Mouse (Mus musculus) frontal cortex, postnatal 10 days (tissue): ENCODE measurements around the gene Slamf8.

Experiments used
- DNase-seq, 2 experiments: peaks; one replicate each; pipeline ENCODE4 v3.0.0; 2022; ENCODE audit warnings: low spot score in 2 of 2, mixed read lengths in 1 of 2

Slamf8 gene

GRCm38 (mm10) chr1:172593956-172594355 lies 3.6 kb upstream of the Slamf8 start:
- DNase-seq = no peak

GRCm38 (mm10) chr1:172593321-172593720 lies 3.0 kb upstream of the Slamf8 start:
- DNase-seq = no peak

- DNase-seq = no peak
Observed at GRCm38 (mm10) chr1:172585612-172586567, 4.5 kb downstream of the Slamf8 start.

GRCm38 (mm10) chr1:172585026-172585425 lies 5.3 kb downstream of the Slamf8 start:
- DNase-seq = no peak

DNA sequence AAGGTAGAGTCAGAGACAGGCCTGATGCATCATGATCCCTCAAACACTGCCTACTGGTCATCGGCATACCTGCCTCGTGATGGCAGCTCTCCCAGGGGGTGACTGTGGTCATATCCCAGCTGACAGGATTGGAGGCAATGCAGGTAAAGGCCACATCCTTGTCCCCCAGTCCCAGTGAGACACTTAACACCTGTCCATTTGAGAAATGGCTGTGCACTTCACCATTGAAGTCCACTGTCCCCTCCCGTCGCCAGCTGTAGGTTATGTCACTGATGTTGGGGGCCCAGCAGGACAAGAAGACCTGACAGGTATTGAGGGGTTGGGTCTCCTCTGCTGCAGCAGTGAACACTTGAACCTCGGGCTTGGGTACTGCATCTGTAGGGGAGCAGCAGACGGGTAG lies 6.1 kb downstream of the Slamf8 start:
- DNase-seq = no peak

DNA sequence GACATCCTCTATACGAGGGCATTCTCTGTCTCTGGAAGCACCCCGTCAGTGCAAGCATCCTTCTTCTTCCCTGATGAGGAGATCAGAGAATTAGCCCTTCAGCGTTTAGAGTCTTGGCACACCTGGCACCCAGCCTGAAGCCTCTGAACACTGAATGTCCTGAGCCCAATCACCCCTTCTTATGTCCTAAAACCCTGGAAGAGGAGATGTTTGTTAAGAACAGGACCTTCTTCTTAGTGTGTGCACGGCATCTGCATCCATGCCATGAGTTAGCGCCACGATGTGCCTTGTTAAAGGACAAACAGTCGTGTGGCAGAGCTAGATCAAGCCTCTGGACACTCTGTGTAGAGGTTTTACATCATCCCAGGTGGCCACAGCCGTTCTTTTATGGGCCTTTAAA lies 7.9 kb downstream of the Slamf8 start:
- no peak for DNase-seq

- no peak for DNase-seq
Observed at GRCm38 (mm10) chr1:172580116-172580515, 10.3 kb downstream of the Slamf8 start.

DNA sequence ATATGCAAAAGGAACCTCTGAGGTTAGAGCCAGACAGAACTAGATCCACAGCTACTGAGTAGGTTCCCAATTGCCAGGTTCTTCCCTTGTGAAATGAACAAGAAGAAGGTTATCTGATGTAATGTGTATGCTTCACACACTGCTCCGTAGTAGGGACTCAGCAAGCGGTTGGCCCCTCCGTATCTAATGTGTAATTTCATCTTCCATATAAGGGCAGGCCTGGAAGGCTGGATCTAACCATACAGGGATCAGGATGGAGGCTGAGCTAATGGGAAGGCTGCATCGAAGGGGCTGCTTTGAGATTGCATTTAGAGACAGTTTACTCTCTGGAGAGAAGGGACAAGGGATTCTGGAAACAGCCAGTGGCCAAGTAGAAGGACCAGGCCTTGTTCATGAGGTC lies 22.6 kb downstream of the Slamf8 start:
- no peak for DNase-seq

DNA sequence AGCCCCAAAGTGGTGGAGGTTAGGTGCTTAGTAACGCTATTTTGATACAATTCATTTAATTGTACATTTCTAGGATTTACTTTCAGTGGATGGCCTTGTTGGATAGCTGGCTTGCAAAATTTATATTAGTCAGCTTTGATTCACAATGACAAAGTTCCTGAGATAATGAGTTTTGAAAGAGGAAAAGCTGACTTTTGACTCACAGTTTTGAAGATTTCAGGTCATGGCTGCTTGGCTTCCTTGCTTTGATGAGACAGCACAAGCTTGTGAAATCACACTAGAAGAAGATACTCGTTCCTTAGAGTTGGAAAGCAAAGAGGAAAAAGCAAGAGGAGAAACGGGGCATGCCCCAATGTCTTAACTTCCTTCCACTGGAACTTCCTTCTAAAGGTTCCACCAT lies 24.2 kb downstream of the Slamf8 start:
- no peak for DNase-seq

- DNase-seq = no peak
Observed at GRCm38 (mm10) chr1:172563465-172563828, 26.9 kb downstream of the Slamf8 start.

DNA sequence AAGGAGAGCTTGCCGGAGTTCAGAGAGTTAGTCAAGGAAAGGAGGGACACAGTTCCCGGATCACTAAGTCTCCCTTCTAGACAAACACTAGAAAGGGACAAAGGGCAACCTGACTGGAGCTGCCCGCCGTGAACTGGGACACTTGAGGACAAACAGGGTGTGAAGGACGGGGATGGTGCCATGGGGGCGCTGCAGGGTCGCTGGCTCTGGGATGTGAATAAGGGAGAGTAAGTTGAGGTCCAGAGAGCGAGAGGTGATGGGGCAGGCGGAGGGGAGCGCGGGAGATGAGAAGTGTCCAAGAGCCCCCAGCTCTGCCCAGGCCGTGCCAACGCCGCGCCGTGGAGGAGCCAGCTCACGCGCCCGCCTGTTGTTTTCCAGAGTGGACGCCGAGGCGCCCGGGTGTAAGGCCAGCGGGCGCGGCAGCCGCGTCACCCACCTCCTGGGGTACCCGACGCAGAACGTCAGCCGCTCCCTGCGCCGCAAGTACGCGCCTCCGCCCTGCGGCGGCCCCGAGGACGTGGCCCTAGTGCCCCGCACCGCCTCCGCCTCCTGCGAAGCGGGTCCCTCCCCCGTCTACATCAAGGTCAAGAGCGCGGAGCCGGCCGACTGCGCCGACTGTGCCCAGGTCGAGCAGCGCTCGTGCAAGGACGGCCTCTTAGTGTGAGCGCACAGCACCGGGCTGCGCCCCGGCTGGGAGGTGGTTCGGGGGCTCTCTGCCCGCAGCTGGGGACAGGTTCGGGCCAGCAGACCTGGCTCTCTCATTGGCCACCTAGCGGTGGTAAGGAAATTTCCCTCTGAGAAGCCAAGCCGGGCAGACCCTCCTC lies 27.5 kb downstream of the Slamf8 start:
- DNase-seq = peak; percentile 38 to 62

DNA sequence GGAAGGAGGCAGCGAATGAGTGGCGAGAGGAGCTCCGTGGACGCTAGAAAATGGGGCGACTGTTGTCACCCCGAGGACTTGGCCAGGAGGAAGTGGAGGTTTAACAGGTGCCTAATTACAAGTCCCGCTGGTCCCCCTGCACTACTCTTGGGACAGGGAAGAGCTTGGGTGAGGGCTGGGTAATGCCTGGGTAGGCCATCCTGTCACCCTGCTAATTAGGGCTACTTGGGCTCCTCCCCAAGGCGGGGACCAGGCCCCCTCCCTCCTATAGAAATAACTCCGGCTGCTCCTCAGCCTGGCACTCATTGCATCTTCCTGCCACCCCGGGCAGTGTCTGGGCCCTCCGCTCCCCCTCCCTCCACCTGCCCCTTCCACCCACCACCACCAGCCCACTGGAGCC lies 34.7 kb downstream of the Slamf8 start, which contains the start of gene Vsig8:
Gene Vsig8 (plus strand): TSS at position 301 of the 400 bp plus-strand sequence.
- DNase-seq = no peak

DNA sequence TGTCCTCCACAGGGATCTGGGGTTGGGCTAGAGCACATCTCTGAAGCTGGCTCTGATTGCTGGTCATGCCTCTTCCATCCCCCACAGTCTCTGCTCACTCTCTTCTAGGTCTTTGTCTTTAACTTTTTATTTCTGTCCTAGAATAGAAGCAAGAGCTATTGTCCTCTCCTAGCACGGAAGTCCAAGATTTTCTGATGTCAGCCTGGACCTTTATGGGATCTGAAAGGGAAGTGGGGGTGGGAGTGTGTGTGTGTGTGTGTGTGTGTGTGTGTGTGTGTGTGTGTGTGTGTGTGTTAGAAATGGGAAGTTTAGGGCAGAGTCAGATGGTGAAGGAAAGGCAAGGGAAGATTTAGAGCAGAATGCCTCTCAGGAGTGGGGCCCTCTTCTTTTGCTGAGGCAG lies 37.7 kb downstream of the Slamf8 start:
- DNase-seq = no peak

GRCm38 (mm10) chr1:172551009-172551408 lies 39.4 kb downstream of the Slamf8 start:
- DNase-seq = no peak

DNA sequence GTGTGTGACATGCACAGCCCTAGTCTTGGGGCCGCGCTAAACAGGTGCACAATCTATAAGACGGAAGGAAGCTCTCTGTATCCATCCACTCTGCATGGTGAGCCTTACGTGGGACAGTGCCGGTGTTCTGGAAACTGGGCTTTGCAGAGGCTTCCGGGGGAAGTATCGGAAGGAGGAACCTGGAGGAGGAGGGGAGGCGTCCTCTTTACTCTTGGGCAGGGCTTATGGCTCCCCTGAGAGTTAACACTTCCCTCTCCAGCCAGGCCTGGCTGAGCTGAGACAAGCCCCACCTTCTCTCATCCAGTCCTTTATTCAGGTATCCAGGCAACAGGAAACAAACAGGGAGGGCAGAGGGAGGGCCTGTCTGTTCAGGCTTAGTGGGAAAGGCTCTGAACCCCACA lies 39.8 kb downstream of the Slamf8 start:
- DNase-seq = peak in 1 of 2 experiments; percentile 27

DNA sequence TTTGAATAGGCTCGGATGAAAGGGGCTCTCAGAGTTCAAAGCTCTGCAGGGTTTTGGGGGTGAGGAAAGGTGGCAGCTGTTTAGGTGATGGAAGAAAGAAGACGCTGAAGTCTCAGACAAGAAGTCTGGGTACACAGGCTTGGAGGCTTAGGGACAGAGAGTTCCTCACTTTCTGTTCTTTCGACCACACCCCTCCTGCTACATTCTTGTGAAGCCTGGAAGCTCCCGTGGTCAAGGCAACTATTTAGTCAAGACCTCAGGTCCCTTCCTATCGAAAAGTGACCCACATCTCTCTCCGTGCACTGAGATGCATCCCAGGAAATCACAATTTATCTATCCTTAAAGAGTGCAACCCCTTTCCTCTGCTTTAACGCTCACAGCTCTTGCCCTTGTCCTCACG lies 40.7 kb downstream of the Slamf8 start:
- DNase-seq = no peak

DNA sequence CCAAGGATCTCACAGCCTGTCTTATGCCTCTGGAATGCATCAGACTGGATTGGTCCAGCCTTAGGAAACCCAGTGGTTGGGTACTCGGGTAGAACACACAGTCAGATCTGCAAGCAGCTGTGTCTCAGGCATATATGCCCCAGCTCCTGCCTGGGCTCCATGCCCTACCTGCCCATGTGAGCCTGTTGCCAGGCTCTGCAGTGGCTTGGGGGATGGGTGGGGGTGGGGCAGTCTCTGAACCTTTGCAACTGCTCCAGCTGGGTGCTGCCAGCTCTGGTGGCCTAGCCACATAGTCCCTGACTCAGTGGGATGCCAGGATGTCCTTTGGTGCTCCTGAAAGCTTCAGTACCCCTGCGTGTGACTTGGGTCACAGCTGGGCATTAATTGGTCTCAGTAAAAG lies 41.1 kb downstream of the Slamf8 start:
- DNase-seq = no peak

DNA sequence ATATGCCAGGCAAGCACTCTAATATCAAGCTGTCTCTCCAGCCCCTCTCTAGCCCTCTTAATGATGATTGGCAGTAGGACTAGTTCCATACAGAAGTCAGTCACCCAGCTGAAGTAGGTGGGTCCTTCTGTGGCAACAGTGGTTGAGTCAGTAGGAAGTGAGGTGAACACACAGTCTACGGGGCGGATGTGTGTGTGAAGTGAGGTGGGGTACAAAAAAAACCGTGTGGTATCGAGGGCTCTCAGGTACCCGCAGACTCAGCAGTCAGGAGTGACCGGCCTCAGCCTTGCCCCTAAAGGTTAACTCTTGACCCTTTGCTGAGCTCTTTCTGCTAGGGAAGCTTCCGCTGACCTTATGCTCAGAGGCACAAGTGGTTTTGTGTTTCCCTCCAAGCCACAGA lies 41.9 kb downstream of the Slamf8 start:
- no peak for DNase-seq

DNA sequence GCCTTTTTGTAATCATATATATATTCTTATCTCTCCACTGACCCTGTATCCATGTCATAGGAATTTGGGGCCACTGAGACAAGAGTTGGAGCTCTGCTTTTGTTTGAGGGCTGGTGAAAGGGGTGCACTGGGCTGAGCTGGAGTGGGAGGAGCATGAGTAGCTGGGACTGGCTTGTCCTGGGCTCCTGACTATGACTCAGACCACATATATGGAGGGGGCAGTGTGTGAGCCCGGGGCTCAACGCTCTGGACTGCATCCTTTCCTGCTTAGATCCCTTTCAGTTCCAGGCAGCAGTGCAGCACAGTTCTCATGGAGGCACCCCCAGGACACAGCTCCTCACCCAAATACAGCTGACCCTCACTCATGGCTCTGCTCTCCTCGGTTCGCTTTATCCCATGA lies 44.3 kb downstream of the Slamf8 start:
- DNase-seq = no peak

DNA sequence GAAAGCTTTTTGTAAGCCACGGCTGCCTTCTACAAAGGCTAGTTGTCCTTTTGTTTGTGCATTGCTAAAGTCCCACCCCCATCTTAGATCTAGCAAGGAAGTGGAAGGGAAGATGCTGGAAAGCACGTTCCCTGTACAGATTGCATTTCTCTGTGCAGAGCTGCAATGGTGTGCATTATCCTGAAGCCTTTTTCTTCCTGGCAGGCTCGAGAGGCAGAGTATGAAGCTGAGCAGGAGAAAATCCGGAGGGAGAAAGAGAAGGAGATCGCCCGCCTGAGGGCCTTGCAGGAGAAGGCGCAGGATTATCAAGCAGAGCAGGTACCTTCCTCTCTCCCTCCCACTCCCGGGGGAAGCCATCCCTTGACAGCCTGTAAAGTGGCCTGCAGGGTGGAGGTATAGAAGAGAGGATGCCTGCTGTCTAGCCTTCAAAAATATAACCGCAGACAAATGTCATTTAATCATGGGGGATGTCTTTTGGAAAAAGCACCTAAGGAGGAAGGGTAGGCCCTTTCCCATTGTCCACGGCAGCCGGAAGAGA lies 50.0 kb downstream of the Slamf8 start:
- DNase-seq = no peak

DNA sequence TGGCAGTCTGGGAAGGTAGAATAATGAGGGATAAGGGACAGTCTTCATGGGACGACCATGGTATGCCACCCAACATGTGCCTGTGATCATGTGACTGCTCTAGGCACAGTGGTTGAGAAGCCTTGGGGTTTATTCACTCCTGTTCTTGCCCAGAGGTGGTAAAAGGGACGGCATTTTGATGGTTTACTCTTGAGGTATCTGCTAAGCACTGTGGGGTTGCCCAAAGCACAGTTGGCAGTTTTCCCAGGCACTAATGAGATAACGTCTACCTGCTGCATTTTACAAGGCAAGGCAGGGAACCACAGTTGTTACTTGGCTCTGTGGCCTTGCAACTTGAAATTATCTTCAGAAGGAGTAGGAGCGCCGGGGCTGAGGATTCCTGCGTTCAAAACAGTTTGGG lies 50.5 kb downstream of the Slamf8 start:
- no peak for DNase-seq

DNA sequence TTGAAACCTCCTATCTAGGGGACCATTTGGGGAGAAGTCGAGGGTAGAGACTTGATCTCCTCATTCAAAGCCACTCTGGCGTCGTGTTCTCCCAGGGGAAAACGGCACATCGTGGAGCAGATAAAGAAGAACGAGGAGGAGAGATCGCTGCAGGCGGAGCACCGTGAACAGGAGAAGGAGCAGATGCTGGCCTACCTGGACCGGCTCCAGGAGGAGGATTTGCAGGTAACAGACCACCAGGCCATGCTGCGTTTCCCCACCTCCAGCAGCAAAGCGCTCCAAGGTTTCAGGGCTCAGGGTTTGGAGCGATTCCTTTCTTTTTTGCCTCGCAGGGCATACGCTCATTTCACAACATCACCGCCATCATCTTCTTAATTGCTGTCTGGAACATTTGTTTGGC lies 55.3 kb downstream of the Slamf8 start:
- DNase-seq = no peak

DNA sequence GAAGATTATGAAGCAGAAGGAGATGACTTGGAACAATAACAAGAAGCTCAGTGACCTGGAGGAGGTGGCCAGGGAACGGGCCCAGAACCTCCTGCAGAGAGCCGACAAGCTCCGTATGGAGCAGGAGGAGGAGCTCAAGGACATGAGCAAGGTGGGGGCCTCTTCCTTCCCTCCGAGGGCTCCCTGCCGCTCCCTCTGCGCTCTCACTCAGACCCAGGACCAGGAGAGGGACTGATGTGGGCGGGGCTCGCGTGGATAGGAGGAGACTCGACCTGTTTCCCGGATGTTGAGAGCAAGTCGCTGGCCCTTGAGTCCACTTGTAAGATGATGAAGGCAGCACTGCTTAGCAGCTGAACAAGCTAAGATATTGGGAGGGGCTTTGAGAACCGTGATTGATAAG lies 57.8 kb downstream of the Slamf8 start:
- DNase-seq = no peak
